Mouse (Mus musculus) CH12.LX (cell line): ENCODE results near the gene Trove2. TPM values are rescaled to one million over a fixed set of nuclear protein-coding genes. Genes with fewer than 3 reads are reported as not detected.

Experiments
- DNase-seq: peaks from one replicate; pipeline ENCODE4 v3.0.0-alpha.2; 2013; ENCODE audit errors: extremely low read depth
- H3K27ac ChIP-seq: 2 replicates; pipeline ENCODE4 v1.5.1; 2012; ENCODE audit warnings: low read depth, mild to moderate bottlenecking, control low read depth, moderate library complexity; ENCODE audit not compliant: insufficient read depth
- H3K27me3 ChIP-seq: replicated peaks from 2 replicates; pipeline ENCODE3; 2012; ENCODE audit warnings: inconsistent platforms
- H3K36me3 ChIP-seq, 2 experiments: replicated peaks in 1 of 2; 2 replicates each; pipeline versions ENCODE3 to v1.6.1; 2012; ENCODE audit warnings: inconsistent platforms in 1 of 2, low read length in 1 of 2, mild to moderate bottlenecking in 1 of 2, mixed read lengths in 1 of 2, moderate library complexity in 1 of 2; ENCODE audit not compliant: control insufficient read depth in 1 of 2, insufficient read depth in 1 of 2
- H3K4me1 ChIP-seq, 2 experiments: 2 replicates each; pipeline ENCODE4 v1.6.1; 2012; ENCODE audit warnings: inconsistent platforms in 1 of 2, moderate library complexity in 1 of 2; ENCODE audit not compliant: insufficient read depth in 2 of 2, control insufficient read depth in 1 of 2
- H3K4me2 ChIP-seq: 2 replicates; pipeline ENCODE4 v1.6.1; 2012; ENCODE audit warnings: low read depth, mild to moderate bottlenecking, control low read depth; ENCODE audit not compliant: poor library complexity, insufficient read depth, severe bottlenecking
- H3K4me3 ChIP-seq, 3 experiments: fragments of 150-350 bp in 1 of 3; sonication (generic) in 1 of 3; replicated peaks in 1 of 3; 2 replicates each; pipeline versions ENCODE3 to v1.5.1; 2011 to 2012; ENCODE audit warnings: low read depth in 2 of 3, low read length in 2 of 3, mild to moderate bottlenecking in 2 of 3, moderate library complexity in 2 of 3, control low read depth in 1 of 3, improper control_type of control experiment in 1 of 3, inconsistent platforms in 1 of 3, mixed read lengths in 1 of 3; ENCODE audit not compliant: poor library complexity in 1 of 3
- H3K79me2 ChIP-seq: replicated peaks from 2 replicates; pipeline ENCODE4 v1.6.1; 2012; ENCODE audit warnings: mild to moderate bottlenecking, moderate library complexity; ENCODE audit not compliant: control insufficient read depth, poor library complexity, insufficient read depth, severe bottlenecking; ENCODE audit errors: extremely low read depth
- H3K9ac ChIP-seq: 2 replicates; pipeline ENCODE4 v1.6.1; 2012; ENCODE audit warnings: low read depth, mild to moderate bottlenecking, control low read depth, moderate library complexity; ENCODE audit not compliant: insufficient read depth
- H3K9me3 ChIP-seq: replicated peaks from 2 replicates; pipeline ENCODE3; 2012; ENCODE audit warnings: low read length, inconsistent platforms, mixed read lengths
- CHD1 ChIP-seq: IDR thresholded peaks from 2 replicates; pipeline ENCODE4 v1.6.1; 2012; ENCODE audit warnings: low read depth, low read length, improper control_type of control experiment, inconsistent platforms
- CTCF ChIP-seq, 2 experiments: IDR thresholded peaks in 1 of 2; conservative IDR thresholded peaks in 1 of 2; 2 replicates each; pipeline ENCODE4 v1.5.1; 2011 to 2012; ENCODE audit warnings: low read depth in 2 of 2, low read length in 2 of 2, improper control_type of control experiment in 1 of 2, inconsistent platforms in 1 of 2, mild to moderate bottlenecking in 1 of 2, moderate library complexity in 1 of 2
- ELF1 ChIP-seq: IDR thresholded peaks from 2 replicates; pipeline ENCODE4 v1.6.1; 2014; ENCODE audit warnings: low read depth, mild to moderate bottlenecking, inconsistent platforms, low read length, improper control_type of control experiment
- EP300 ChIP-seq: IDR thresholded peaks from 2 replicates; pipeline ENCODE4 v1.6.1; 2011; ENCODE audit warnings: low read length, improper control_type of control experiment
- GABPA ChIP-seq: IDR thresholded peaks from 2 replicates; pipeline ENCODE4 v1.6.1; 2012; ENCODE audit warnings: low read depth, low read length, improper control_type of control experiment, inconsistent platforms; ENCODE audit not compliant: insufficient replicate concordance
- IRF4 ChIP-seq: IDR thresholded peaks from 2 replicates; pipeline ENCODE4 v1.6.1; 2014; ENCODE audit warnings: low read depth, mild to moderate bottlenecking, inconsistent platforms, low read length, improper control_type of control experiment
- MAX ChIP-seq: IDR thresholded peaks from 2 replicates; pipeline ENCODE4 v1.6.1; 2011; ENCODE audit warnings: low read length, improper control_type of control experiment
- MAZ ChIP-seq: IDR thresholded peaks from 2 replicates; pipeline ENCODE4 v1.6.1; 2012; ENCODE audit warnings: low read depth, mild to moderate bottlenecking, inconsistent platforms, low read length, improper control_type of control experiment, moderate library complexity
- MEF2A ChIP-seq: IDR thresholded peaks from 2 replicates; pipeline ENCODE4 v1.6.1; 2014; ENCODE audit warnings: low read depth, mild to moderate bottlenecking, inconsistent platforms, low read length, improper control_type of control experiment, borderline replicate concordance
- MXI1 ChIP-seq: IDR thresholded peaks from 2 replicates; pipeline ENCODE4 v1.6.1; 2011; ENCODE audit warnings: mild to moderate bottlenecking, low read depth, low read length, improper control_type of control experiment
- MYC ChIP-seq: IDR thresholded peaks from 2 replicates; pipeline ENCODE4 v1.6.1; 2011; ENCODE audit warnings: low read depth, mild to moderate bottlenecking, improper control_type of control experiment, low read length
- NELFE ChIP-seq: IDR thresholded peaks from 2 replicates; pipeline ENCODE4 v1.6.1; 2011; ENCODE audit warnings: low read depth, low read length, improper control_type of control experiment
- NRF1 ChIP-seq: IDR thresholded peaks from 2 replicates; pipeline ENCODE4 v1.6.1; 2014; ENCODE audit warnings: low read depth, mild to moderate bottlenecking, inconsistent platforms, low read length, improper control_type of control experiment, moderate library complexity
- POLR2AphosphoS2 ChIP-seq: IDR thresholded peaks from 2 replicates; pipeline ENCODE4 v1.6.1; 2011; ENCODE audit warnings: low read depth, low read length, improper control_type of control experiment
- RAD21 ChIP-seq: IDR thresholded peaks from 2 replicates; pipeline ENCODE4 v1.6.1; 2011; ENCODE audit warnings: low read depth, mild to moderate bottlenecking, low read length, improper control_type of control experiment, moderate library complexity
- RCOR1 ChIP-seq: conservative IDR thresholded peaks from 2 replicates; pipeline ENCODE4 v1.6.1; 2012; ENCODE audit warnings: low read depth, mild to moderate bottlenecking, inconsistent platforms, low read length, improper control_type of control experiment
- SMC3 ChIP-seq: IDR thresholded peaks from 2 replicates; pipeline ENCODE4 v1.6.1; 2011; ENCODE audit warnings: low read depth, low read length, improper control_type of control experiment
- TBP ChIP-seq: conservative IDR thresholded peaks from 2 replicates; pipeline ENCODE4 v1.6.1; 2011; ENCODE audit warnings: low read depth, low read length, improper control_type of control experiment
- TCF12 ChIP-seq: IDR thresholded peaks from 2 replicates; pipeline ENCODE4 v1.6.1; 2014; ENCODE audit warnings: low read depth, mild to moderate bottlenecking, inconsistent platforms, low read length, improper control_type of control experiment
- UBTF ChIP-seq: IDR thresholded peaks from 2 replicates; pipeline ENCODE4 v1.6.1; 2012; ENCODE audit warnings: low read depth, mild to moderate bottlenecking, inconsistent platforms, low read length, improper control_type of control experiment, moderate library complexity
- ZKSCAN1 ChIP-seq: IDR thresholded peaks from 2 replicates; pipeline ENCODE4 v1.6.1; 2012; ENCODE audit warnings: low read depth, inconsistent platforms, low read length, improper control_type of control experiment, borderline replicate concordance
- ZMIZ1 ChIP-seq: IDR thresholded peaks from 2 replicates; pipeline ENCODE4 v1.6.1; 2012; ENCODE audit warnings: low read depth, mild to moderate bottlenecking, inconsistent platforms, low read length, improper control_type of control experiment
- dilution Hi-C: fragments of 300-500 bp; cut with MboI; formaldehyde crosslinking; loops from 2 replicates; pipeline ENCODE4 v1.14.3; 2020; ENCODE audit warnings: low sequenced_read_pairs; ENCODE audit not compliant: extremely low pct_unique_long_range_greater_than_20kb, extremely low pct_ligation_motif_present
- in situ Hi-C: fragments of 300-500 bp; cut with MboI; formaldehyde crosslinking; loops from 3 replicates; pipeline ENCODE4 v1.14.3; 2019; ENCODE audit warnings: low sequenced_read_pairs, low pct_ligation_motif_present, low pct_unique_long_range_greater_than_20kb, mixed read lengths
- polyA plus RNA-seq: library from polyadenylated mRNA; unstranded; fragments of >175 nt; gene quantifications from 2 replicates; pipeline ENCODE4 v1.2.1, GENCODE M21; 2012; ENCODE audit warnings: low read depth; ENCODE audit not compliant: insufficient read length
- total RNA-seq, 2 experiments: library from RNA; depleted of rRNA; stranded (reverse); fragments of 300-350 nt in 1 of 2; fragments of >200 nt in 1 of 2; gene quantifications; 2 replicates each; pipeline ENCODE4 v1.2.3; 2012 to 2014

Gene Trove2
- total and polyA plus RNA-seq, 3 experiments = 3.8 to 7.5 (median 6.6) TPM

DNA sequence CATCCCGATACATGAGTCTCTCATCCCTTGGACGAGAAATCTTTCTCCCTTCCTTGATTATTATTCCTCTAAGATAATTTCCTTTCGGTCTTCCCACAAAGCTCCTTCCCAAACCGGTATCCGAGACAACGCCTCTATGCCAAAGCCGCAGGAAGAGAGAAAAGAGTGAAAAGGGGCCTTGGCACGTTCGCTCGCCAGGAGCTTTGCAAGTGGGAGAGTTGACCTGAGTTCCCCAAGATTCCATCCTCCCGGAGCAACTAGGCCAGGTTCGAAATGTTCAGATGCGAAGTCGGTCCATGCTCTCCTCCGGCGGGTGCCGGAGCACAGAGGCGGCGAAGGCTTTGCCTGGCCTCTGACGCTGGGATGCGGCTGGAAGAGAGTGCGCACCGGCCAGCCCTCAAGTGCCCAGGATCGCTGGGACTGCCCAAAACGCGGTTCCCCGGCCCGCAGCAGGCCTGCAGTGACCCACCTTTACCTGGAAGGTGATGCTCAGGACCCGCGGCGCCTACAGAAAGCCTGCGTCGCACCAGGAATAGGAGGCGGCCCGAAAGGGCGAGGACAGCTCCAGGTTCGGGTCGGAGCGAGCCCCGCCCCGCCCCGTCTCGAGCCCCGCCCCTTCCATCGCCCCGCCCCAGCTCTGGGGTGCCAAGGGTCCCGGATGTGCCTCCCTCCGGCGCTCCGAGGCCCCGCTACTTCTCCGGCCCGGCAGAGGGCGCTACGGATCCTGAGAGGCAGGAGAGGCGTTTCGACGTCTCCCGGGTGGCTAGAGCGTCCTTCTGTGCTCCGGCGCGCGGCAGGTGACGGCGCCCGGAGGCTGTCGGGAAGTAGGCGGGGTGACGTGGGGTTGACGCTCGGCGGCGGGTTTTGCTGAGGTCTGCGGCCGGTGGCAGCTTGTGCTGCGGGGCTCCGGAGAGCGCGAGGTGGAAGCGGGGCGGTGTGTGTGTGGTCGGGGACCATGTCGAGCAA lies at the start of gene Trove2, which contains the start of gene Uchl5 (continued):
- TF ChIP-seq MAZ (peak; percentile 96), RCOR1 (no peak)

DNA sequence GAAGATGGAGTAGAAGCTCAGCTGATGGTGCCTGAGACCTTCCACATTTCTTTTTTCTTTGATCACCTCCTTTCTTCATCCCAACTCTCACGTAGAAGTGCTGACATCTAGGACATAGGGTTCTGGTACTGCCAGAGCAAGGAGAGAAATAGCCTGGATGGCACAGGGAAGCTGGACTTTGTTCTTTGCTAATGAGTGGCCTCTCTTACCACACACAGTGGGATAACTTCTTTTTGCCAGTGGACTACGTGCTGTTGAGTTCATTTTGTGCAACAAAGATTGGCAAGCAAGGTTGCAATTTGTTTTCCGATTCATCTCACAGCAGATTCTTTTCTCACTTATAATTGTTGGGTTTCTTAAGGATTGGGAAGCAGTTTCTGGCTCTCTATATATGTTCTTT lies 45.8 kb upstream of the Trove2 start:
- dilution Hi-C loops = no loop called here
- DNase-seq = no peak
- TF ChIP-seq GABPA (no peak), POLR2AphosphoS2 (no peak), CHD1 (no peak), TBP (no peak), MYC (no peak)

DNA sequence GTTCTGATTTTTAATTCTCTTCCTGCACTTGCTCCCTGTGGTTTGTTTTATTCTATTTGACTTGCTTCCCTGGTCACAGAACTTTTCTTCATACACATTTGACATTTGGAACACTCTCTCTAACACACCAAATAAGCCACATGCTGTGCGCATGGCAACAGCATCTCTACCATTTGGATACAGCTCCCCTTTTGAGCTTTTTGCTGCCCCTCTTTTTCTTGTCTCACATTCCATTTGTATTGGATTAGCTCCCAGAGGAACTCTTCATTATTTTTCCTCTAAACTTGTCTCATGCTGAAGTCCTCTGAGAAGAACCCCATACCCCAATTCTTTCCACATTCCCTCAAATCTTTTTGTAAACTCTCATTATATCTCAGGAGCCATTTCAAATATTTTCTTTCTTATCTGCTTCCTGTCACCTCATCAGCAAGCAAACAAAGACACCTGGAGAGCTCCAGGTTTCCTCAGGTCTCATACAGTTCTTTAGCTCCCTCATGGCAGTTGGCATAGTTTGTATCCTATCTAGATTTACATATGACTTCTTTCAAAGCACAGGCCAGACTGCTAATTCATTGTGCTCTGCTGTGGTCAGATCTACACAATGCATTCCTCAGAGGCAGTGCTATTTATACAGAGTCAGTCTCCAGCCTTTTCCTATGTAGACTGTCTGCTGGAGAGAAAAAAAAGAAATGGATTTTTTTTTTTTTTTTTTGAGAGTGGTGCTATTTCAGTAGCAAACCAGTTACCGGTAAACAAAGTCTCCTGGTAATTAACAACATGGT lies 43.4 kb upstream of the Trove2 start:
- H3K27ac ChIP-seq = no peak overlapping the region
- TF ChIP-seq ZMIZ1 (no peak), EP300 (no peak), NRF1 (no peak), CHD1 (no peak), MEF2A (no peak), ZKSCAN1 (no peak), NELFE (no peak), MAX (no peak), UBTF (no peak), RAD21 (no peak), IRF4 (no peak), TCF12 (no peak), CTCF (conservative IDR thresholded peaks at IDR 0.05 in 1 of 2, IDR thresholded peaks at IDR 0.05 in 1 of 2; ENCODE audit: low read depth in 2 of 2, low read length in 2 of 2) (no peak), MAZ (no peak), MXI1 (no peak), RCOR1 (no peak), ELF1 (no peak), SMC3 (no peak)
- in situ Hi-C loops (no loop called here), dilution Hi-C loops (no loop called here)
- H3K9ac ChIP-seq = no peak overlapping the region
- peaks cover 0 to 8% of the 10 kb centered on the region in 2 experiments for H3K36me3 ChIP-seq
- DNase-seq = no peak
- H3K4me2 ChIP-seq = no peak overlapping the region
- no peaks in the 10 kb centered on the region for H3K79me2 ChIP-seq
- H3K9me3 ChIP-seq = no peaks in the 10 kb centered on the region
- H3K4me3 ChIP-seq = no peak overlapping the region
- peaks cover 0 to 3% of the 10 kb centered on the region in 2 experiments; a peak in 1 of 4 replicates for H3K4me1 ChIP-seq
- H3K27me3 ChIP-seq = no peaks in the 10 kb centered on the region

More for the DNA sequence above, 45.8 kb upstream of the Trove2 start:
- Histone ChIP-seq H3K27me3 (no peaks in the 10 kb centered on the region), H3K4me3 (no peak overlapping the region), H3K9ac (no peak overlapping the region), H3K9me3 (no peaks in the 10 kb centered on the region), H3K79me2 (no peaks in the 10 kb centered on the region), H3K4me1 (peaks cover 0 to 3% of the 10 kb centered on the region in 2 experiments; a peak in 1 of 4 replicates), H3K27ac (no peak overlapping the region), H3K36me3 (peaks cover 0 to 6% of the 10 kb centered on the region in 2 experiments), H3K4me2 (no peak overlapping the region)
- in situ Hi-C loops = no loop called here
